Mouse (Mus musculus): ENCODE data around the gene Cdkl2.

Cdkl2 gene

DNA sequence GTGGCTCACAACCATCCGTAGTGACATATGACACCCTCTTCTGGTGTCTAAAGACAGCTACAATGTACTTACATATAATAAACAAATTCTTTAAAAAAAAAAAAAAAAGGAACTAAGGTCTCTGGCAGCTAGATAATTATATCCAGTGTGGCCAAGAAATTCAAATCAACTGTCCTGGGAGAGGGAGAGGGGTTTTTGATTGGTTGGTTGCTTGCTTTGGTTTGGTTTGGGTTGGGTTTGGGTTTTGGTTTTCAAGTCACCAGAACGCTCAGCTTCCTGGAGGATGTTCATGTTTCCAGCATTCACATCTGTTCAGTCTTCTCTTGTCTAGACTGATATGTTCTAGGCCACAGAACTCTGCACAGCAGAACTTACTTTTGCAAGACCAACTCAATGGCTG lies 50.6 kb downstream of the Cdkl2 start:
- DNase-seq (ENCODE audit: low read depth, low spot score): no peak

DNA sequence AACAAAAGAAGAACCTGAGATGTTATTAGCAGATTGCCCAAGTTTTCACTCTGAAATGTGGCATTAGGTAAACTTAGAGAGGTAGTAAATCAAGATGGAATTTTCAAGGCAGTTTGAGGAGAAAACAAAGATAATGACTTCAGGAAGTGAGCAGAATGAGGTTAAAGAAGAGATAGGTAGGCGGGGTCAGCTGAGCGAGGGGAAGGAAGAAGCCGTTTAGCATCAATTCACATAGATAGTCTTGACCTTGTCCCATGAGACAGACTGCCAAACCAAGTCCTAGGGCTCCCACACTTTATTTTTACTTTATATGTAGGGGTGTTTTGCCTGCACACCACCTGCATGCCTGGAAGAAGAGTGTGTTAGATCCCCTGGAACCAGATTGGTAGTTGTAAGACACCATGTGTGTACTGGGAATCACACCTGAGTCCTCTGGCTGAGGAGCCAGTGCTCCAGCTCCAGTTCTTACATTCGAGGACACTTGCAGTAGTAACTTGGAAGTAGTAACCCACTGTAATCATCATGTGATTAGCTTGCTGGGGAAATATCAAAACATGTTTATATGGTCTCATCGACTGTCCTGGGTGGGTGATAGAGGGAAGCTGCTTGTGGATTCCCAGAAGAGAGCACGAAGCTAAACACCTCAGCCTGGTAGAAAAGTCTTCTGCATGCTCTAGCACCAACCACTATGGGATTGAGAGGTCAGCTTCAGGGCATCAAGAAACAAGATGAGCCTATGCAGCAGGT lies 52.3 kb downstream of the Cdkl2 start:
- no peak for DNase-seq (ENCODE audit: low read depth, low spot score)

DNA sequence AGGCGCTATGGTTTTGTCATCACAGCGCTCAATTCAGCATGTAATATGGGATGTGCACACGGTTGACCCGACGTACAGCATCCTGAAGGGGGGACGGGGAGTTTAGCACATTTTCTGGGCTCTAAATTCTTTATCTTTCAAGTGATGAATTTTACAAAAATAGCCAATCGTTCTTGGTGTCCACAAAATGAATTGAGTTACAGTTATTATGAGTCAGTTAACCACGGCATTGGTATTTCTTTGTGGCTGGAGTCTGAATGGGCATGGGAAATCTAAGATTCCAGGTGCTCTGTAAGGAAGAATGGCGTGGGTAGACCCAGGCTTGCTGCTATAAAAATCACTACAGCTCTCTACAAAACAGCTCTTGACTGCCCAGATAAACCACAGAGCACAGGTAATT lies 54.4 kb downstream of the Cdkl2 start:
- DNase-seq (ENCODE audit: low read depth, low spot score): no peak

DNA sequence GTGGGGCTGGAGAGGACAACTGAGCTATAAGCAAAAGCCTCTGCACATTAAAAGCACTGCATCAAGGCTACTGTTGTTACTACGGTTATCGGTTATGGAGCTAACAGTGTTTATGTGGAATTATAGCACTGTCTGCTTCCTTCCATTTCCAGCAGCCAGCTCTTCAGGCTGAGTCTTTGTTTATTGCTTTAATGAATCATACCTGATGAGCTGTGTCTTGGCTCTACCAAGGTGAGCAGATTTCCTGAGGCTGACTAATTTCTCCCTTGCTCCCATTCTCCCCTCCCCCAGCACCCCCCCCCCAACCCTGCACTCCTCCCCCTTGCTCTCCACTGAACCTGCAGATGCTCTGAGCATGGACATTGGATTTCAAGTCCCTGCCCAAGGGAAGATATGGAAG lies 55.9 kb downstream of the Cdkl2 start:
- no peak for DNase-seq (ENCODE audit: low read depth, low spot score)

DNA sequence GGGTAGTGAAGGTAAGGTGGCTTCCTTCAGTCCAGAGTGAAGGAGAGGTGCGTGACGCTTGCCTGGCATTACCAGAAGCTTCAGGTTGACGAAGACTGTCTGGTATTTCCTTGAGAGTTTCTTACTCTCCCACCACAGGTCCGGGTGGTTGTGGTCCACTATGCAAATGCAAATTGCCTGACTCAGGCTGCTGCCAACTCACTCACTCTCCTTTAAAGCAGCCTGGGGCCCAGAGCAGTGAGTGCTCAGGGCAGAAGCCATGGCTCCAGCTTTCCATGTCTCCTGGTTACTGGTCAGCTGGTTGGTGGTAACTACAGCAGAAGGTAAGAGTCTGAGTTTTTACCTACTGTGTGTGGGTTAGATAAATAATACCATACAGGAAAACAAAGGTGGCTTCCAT lies 56.4 kb downstream of the Cdkl2 start, which contains the start of gene Odaph:
TSS of gene Odaph (plus strand) at position 240 of the 400 bp plus-strand sequence.
- no peak for DNase-seq (ENCODE audit: low read depth, low spot score)

DNA sequence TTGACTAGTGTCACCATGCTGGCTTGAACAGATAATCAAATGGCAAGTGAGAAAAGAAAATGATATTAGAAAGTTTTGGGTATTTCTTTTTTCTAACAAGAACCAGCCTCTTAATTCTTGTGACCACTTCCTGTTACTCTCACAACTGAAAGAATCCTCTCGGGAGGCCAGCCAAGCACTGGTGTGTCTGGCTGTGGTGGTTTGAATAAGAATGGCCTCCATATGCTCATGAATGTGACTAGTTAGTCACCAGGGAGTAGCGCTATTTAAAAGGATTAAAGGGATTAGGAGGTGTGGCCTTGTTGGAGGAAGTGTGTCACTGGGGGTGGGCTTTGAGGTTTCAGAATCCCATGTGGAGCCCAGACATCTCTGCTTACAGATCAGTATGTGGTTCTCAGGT lies 58.0 kb downstream of the Cdkl2 start:
- no peak for DNase-seq (ENCODE audit: low read depth, low spot score)

DNA sequence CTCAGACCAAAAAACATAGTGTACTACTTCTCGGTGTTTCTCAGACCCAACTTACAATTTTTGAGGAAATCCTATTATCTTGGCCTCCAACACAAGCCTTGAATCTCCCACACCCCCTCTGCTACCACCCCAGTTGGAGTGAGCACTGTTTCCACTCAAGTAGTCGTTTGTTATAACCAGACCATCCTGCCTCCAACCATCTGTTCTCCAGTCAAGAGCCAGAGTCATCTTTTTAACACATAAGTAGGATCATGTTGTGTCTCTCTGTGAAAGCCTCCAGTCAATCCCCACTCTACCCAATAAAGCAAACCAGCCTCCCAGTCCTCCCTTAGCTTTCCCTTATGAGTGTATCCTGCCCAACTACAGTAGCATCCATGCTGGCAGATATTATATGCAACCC lies 60.2 kb downstream of the Cdkl2 start:
- no peak for DNase-seq (ENCODE audit: low read depth, low spot score)

DNA sequence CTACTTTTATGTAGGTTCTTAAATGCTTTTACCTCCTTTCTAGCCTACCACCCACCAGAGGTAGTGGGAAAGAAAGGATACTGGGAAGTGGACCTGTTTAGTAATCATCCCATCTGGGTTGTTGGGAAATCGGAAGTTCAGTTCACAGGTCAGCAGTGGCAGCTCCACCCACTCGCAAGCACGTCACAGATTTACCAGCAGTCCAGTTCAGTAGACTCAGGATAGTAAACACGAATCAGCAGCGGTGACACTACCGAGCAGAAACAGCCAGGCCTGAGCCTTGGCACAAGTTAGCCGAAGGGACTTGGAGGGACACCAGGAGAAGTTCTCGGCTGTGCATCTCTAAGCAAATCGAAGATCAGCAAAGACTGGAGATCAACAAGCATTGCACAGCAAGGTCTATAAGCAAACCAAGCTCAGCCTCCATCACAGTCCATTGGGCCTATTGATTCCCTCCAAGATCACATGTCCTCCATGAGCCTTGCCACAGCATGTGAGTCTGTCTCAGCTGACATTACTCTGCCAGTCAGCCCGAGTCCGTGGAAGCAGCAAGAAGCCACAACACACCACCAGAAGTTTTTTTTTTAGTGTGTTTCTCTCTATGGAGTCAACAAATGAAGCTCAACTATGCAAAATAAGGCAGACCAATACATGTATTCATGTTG lies 62.4 kb downstream of the Cdkl2 start:
- no peak for DNase-seq (ENCODE audit: low read depth, low spot score)

DNA sequence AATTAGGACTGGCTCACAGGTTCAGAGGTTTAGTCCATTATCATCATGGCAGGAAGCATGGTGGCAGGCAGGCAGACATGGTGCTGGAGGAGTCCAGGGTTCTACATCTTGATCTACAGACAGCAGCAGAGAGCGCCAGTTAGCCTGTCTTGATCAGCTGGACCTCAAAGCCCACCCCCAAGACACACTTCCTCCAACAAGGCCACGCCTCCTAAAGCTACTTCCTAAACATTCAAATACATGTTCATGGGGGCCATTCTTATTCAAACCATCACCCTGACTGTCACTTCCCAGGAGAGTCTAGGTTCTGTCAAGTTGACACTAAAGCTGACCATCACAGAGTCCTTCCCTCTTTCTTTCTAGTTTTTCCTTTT lies 66.3 kb downstream of the Cdkl2 start:
- DNase-seq (ENCODE audit: low read depth, low spot score): no peak

DNA sequence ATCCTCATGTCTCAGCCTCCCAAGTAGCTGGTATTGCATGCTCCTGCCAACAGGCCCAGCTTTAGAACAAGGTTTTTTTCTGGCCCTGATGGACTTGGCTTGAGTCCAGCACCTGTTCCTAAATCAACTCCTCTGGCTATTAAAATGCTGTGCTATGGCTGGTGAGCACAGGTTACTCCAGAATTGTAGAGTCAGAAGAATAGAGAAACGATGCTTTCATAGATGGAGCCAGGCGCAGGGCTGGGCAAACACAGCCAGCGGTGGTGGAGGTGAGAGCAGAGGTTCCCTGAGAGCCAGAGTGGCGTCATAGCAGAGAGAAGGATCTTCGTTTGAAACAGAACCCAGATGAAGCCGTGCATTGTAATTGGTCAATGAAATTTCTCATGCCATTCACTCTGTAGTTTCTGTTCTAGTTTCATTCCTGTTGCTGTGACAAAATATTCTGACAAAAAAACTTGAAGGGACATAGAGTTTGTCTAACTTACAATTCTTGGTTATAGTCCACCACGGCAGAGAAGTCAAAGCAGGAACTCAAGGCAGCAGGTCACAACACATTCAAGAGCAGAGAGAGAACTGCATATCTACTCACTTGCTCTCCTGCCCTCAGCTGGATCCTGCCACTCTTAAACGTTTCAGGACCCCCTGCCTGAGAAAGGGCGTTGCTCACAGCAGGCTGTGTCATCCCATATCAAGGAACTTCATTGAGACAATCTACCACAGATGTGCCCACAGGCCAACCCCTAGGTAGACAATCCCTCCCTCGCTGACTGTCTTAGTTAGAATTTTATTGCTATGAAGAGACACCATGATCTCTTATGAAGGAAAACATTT lies 66.9 kb downstream of the Cdkl2 start:
- no peak for DNase-seq (ENCODE audit: low read depth, low spot score)

DNA sequence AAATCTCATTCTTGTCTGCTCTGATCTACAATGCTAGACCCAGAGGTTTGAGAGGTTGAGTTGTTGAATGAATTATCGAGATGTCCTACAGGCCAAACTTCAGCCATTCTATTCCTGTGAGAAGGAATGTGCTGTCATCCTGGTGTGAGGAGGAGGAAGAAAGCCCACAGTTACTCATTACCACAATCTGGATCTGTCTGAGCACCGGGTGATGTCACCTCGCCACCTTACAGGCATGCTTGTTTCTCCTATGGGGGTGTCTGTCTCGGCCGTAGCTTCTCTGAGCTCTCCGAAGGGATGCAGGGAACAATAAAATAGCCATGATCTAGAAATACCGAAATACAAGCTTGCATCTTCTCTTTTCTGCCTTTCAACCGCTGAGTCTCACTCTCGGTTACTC lies 67.9 kb downstream of the Cdkl2 start:
- DNase-seq (ENCODE audit: low read depth, low spot score): no peak

DNA sequence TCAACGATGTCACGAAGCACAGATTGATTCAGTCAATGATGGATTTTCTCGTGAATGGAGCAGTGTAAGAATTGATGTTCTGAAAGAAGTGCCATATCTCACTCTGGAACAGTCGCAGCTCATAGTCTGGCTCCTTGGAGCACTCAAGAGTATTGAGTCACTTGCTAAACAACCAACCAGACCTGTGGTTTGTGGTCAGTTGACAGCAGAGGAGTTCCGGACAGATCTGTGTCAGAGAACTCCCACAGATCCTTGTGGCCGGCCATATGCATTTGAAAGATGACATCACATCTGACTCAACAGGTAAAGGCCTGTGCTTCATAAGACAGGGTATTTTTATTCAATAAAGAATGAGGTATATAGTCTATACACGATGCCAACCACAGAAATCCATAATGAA lies 69.7 kb downstream of the Cdkl2 start:
- no peak for DNase-seq (ENCODE audit: low read depth, low spot score)

DNA sequence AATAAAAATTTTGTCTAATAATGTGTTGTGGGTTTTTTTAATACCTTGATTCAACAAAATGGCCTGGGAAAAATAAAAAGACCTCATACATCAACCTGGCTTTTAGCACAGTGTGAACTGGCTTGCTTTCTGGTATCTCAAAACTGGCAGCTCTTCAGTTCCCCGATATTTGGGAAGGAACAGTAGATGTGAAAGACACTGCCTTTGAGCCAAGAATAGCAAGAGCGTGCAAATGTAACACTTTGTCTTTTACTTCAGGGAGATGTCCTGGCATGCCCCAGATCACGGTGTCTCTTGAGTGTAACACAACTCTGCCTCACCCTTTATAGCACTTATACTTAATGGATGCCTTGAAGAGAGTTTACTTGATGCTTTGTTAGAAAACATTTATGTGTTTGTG lies 71.6 kb downstream of the Cdkl2 start:
- no peak for DNase-seq (ENCODE audit: low read depth, low spot score)

DNA sequence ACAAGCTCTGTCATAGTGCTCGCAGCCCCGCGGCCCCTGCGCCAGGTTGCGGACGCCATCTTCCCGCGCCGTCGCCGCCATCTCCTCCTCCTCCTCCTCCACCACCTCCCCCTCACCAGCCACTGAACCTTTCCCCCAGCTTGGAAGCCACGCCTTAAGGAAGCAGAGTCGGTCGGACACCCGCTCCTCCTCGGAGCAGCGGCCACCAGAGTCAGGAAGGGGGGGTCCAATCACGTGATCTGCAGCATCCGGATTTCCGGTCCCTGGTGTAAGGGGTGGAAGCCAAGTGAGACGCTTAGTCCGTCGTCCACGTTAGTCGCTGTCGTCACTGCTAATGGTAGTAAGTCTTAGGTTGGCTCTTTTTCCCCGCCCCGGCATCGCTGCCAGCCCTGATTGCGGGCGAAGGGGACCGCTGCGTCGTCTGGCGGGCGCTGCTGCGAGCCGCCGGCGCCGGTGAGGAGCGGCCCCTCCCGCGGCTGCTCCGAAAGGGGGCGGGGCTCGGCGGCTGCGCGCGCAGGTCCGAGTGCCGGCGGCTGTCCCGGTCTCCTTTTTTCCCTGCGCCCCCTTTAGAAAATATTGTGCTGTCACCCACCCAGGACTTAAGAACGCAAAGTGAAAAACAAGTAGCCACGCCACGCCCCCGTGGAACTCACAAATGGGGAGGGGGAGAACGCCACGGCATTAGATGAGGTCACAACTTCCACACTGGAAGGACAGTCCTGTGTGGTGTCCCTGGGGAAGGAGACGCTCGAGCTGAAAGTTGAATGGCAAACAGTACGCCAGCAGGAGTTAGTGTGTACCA lies 80.8 kb downstream of the Cdkl2 start, which contains the start of gene Rchy1:
TSS of gene Rchy1 (minus strand) at position 430 of the 802 bp plus-strand sequence.
- peak; percentile 90 for DNase-seq (ENCODE audit: low read depth, low spot score)

DNA sequence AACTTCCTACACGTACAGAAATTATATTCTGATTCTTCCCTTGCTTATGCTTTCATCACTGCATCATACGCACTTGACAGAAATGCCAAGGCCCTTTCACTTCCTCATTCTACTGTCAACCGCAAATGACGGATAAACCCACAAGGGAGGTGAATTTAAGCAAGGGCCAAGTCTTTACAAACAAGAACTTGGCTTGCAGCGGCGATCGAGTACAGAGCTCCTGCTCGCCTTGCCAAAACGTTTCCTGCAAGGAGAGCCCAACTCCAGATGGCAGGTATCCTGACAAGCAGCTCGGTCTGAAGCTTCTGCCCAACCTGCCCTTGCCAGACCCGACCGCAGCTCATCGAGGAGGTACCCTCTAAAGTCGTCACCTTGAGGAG lies 81.4 kb downstream of the Cdkl2 start:
- DNase-seq (ENCODE audit: low read depth, low spot score): no peak

DNA sequence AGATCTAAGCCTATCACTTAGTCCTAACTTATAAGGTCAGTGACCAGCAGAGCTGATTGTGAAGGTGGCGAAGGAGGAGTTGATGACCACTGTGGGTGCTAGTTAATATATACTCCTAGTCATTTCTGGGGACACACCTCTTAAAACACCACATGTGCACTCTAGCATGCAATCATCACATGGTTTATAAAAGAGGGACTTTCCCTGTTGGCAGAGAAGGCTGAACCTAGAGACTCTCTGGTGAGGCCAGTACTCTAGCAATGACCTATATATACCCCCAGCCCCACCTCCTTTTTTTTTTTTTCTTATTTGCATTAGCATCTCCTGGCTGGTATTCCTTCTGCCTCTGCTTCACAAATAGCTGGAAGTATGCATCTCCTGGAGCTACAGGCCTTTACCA lies 82.3 kb downstream of the Cdkl2 start:
- DNase-seq (ENCODE audit: low read depth, low spot score): no peak

DNA sequence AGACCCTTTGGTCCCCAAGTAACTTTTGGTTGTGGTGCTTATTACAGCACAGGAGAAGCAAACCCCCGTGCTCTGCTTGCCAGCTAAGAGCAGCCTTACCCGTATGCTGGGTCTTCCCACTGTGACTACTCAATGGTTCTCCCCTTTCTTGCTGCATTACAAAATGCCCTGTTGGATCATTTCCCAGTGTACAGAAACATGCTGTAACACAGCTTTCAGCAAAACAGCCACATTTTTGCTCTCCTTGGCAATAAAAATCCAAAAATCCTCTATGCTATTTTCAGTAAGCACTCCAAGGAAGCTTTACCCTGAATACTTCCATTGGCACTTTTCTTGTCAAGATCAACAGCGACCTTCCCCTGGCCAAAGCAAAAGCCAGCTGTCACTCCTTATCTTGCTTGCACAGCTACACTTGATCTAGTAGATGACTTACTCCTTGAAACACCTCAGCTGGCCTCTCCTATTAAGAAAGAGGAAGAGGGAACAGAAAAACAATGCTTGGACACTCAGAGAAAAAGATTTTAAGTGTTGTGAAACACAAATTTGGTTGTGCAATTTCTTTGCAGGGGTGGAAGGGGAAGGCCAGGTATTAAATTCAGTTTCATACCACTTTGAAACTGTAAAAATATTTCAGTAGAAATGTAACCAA lies 83.0 kb downstream of the Cdkl2 start:
- no peak for DNase-seq (ENCODE audit: low read depth, low spot score)

DNA sequence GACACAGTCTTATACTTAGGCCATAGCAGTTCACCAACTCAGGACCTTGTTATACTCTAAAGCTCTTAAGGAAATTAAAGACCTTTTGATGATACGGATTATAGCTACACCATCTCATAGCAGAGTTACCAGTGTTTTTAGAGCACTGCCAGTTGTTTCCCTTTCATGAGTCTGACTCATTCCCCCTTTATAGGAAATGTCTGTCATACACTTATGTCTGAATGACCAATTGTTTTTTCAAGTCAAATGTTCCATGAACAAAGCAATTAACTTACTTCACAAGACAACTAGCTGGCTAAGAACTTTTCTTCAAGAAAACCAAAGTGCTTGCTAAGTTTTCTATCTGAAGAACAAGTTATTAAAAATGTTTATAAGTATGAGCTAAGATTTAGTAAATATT lies 83.7 kb downstream of the Cdkl2 start:
- no peak for DNase-seq (ENCODE audit: low read depth, low spot score)

DNA sequence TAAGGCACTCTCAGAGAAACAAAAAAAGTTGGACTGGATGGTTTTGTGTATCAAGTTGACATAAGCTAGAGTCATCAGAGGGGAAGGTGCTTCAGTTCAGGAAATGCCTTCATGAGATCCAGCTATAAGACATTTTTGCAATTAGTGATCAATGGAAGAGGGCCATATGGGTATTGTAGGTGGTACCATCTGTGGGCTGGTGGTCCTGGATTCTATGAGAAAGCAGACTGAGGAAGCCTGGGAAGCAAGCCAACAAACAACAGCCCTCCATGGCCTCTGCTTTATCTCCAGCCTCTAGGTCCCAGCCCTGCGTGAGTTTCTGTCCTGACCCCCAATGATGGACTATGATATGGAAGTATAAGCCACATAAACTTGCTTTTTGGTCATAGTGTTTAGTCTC lies 84.6 kb downstream of the Cdkl2 start:
- DNase-seq (ENCODE audit: low read depth, low spot score): no peak

DNA sequence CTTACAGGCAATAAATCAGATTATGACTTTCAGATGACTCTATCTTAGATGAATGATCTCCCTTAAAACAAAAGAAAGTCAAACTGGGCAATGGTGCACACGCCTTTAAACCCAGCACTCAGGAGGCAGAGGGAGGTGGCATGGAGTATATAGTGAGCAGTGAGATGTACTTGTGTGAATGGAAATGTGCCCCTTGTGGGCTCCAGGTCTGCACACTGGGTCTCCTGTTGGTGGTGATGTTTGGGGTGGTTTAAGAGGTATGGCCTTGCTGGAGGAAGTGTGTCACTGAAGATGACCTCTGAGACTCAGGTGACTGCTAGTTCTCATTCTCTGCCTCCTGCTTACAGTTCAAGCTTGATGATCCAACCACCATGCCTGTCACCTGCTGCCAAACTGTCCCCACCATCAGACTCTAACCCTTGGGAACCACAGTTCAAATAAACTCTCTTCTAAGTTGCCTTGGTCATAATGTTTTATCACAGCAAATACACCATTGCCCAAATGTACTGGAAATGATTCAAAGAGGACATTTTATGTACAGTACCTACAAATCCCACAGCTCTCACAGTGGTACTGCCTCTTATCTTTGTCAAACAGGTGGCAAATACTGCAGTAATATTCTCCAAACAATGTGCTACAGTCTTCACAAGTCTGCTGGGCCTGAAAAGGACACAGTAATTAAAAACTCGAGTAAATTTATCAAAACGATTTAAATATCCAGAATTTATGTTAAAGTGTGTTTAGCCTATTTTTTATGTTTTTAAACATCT lies 86.5 kb downstream of the Cdkl2 start:
- no peak for DNase-seq (ENCODE audit: low read depth, low spot score)
